Mouse (Mus musculus) frontal cortex, adult (tissue): ENCODE measurements around the gene Tmem170.
"Not testable (repeated sequence)": the region's sequence is repeated elsewhere in the genome, so short reads cannot be mapped to it uniquely, and the experiment has no call there.

Source experiments
- ATAC-seq: cut with Nextera tagmentation; 2 replicates; pipeline ENCODE4 v1.9.2; 2017; ENCODE audit warnings: mild to moderate bottlenecking, moderate library complexity, mixed read lengths; ENCODE audit not compliant: low TSS enrichment

Gene Tmem170

DNA sequence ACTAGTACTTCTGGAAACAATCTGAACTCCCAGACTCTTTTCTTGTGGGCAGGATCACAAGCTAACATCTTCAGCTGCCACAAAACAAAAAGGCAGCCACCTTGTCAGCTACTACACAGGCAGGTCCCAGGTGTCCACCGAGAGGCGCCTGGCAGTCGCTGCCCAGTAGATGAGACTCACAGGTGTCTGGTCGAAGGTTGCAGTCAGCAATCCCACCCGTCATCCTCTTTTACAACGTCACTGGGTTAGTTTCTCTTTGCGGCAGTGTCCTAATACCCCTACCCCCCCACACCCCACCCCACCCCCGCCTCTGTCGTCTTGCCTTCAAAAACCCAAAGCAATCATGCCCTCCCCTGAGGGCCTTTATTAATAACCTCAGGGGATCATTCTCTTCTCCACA is 792 bp downstream of the Tmem170 start:
- ATAC-seq, result no peak

DNA sequence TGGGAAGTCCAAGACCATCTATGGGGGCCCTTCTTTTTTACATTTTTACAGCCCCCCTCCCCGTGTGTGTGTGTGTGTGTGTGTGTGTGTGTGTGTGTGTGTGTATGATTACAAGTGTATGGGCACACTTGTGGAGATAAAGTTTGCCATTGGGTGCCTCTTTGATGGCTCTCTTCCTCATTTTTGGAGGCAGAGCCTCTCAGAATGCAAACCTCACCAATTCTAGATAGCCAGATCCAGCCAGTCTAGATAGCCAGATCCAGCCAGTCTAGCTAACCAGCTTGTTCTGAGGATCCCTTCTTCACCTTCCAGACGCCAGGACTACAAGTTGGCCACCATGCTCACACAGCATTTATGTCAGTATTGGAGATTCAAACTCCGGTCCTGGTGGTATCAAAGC is 5.3 kb downstream of the Tmem170 start:
- ATAC-seq, result no peak

DNA sequence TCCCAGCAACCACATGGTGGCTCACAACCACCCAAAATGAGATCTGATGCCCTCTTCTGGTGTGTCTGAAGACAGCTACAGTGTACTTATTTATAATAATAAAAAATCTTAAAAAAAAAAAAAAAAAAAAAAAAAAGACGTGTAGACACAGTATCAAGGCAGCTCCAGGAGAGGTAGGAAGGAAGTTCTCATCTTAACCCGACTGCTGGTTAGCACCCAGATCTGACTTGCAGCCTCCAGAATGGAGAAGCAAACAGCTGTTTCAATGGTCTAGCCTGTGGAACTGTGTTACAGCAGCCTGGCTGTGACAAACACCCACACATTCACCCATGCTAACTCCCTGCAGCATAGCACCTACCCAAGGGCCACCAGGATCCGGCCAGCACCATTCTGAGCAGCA is 6.2 kb downstream of the Tmem170 start:
- no peak for ATAC-seq

DNA sequence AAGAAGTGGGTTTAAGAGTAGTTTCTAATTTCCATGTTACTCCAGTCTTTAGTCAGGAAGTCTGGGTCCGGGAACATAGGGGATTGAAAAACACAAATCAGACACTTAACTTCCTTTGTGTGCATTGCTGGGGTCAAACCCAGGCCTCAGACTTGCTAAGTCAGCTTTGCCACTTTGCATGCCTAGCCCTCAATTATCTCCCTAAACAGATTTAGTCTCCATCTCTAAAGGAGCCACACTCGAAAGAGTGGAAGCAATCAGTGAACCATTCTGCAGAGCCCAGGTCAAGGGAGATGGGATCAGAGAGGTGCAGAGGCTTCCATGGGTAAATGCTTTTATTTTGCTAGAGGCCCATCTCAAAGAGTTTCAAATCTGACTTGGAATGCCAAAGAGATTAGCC is 7.9 kb downstream of the Tmem170 start:
- no peak for ATAC-seq

DNA sequence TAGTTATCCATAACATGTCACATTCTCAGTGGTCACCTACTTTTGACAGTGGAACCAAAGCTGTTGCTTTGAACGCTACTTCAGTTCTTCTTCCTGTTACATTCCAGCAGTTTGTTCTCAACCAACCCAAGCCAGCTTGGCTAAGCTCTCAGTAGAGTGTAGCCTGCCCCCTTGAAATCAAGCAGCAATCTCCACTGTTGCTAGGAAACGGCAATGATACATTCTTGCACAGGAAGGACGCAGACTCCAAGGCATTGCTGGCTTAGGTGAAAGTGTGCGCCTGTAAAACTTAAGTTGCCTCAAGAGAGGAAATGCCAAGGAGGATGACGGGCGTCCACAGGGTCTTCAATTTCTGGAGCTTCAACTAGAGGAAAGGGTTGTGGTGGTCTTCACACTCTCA is 10.7 kb downstream of the Tmem170 start:
- ATAC-seq, result 0 out of 2 replicates have a peak, but pooled peaks have one; percentile 62

DNA sequence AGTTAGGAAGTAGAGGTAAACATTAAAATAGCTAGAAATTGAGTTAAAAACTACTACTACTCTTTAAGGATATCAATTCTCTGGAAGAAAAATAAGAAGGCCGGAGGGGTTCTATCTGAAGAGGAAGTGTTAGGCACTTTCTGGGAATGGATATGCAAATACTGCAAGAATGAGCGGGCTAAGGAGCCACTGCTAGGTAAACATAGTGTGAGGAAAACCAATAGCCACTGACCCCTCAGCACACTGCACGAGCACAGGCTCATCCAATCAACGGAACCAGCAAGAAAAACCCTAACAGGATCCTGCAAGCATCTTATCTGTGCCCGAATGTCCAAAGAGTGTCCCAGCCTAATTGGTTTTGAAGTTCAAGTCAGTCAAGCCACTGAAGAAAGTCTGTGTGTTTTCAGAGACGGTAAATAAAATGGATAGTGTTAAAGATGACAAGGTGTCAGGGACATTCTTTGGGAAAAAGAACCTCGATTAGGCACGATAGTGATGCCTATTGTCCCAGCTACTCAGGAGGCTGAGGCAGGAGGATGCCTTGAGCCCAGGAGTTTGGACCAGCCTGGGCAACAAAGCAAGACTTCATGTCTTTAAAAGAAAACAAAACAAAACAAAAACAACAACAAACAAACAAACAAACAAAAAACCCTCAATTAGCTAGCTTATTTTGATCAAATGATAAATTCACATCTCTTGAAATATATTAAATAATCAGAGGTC is 11.3 kb downstream of the Tmem170 start:
- ATAC-seq, result no peak

DNA sequence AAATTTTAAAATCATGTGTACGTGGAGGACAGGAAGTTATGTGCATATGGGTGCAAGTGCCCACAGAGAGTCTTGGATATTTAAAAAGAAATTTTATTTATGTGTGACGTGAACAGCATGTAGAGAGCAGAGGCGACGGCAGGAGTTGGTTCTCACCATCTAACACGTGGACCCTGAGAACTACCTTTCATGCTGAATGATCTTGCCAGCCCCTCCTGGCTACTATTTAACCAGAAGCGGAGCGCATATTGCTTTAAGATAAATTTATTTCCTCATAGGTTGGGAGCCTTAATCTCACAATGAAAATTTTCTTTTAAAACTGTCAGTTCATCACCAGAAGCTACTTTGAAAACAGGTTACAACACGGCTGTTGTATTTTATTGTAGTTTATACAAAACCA is 11.9 kb downstream of the Tmem170 start:
- no peak for ATAC-seq

DNA sequence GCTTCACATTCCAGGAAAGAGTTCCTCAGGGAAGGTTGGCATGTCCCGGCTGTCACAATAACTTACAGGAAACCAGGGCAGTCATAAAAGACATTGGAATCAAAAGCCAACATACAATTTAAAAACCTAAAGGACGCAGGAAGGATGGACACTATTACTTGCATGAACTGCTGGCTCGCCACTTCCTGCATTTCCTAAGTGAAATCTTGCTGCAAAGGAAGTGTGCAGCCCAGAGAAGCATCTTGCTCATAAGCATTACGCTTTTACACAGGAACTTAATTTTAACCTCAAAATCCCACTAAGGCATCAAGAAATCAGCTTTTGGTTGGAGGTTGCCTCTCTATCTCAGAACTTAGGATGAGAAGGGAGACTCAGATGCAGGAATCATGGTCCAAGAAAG is 13.3 kb downstream of the Tmem170 start:
- no peak for ATAC-seq

DNA sequence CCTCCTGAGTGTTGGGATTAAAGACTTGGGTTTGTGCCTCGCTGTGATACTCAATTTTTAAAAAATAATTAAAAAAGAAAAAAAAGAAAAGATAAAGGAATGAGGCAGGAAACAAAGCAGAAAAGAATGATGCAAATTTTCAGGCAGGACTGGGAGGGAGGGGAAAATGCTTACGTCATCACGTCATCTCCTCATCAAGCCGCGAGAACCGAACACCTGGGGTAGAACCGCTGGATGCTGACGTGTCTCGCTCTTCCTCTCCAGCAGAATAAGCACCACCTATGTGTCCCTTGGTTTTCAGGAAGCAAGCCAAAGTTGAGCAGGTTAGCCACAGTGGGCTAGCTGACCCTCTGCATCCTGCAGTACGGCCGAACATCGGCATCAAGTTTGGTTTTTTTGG is 20.6 kb downstream of the Tmem170 start:
- ATAC-seq, result no peak

DNA sequence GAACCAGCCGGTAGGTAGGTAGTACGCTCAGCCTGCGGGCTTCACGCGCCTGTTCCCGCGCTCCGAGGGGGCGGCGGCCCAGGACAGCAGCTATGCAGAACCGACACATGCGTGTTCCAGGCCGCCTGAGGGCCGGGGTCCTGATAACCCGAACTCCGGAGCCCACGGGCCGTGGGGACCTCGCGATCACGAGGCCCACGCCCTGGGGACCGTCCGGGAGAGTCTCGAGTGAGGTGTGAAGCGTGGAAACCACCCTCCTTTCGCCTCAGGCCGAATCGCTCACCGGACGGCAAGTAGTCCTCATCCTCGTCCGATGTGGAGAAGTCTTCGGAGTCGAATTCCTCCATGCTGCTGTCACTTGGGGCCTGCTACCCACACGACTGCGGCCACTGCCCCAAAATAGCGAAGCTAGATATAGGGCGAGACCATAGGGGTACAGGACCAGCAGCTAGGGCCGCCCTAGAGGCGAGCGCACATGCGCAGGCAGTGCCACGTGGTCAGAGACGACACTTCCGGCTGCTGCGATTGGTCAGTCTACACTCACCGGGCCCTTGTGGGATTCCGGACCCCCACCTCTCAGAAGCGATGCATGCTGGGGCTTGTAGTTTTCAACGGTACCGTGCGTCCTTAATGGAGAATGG is 22.6 kb downstream of the Tmem170 start, which contains the start of gene Cfdp1:
Gene Cfdp1 (minus strand): TSS at position 431 of the 641 bp plus-strand sequence.
- peak; percentile 100 for ATAC-seq

DNA sequence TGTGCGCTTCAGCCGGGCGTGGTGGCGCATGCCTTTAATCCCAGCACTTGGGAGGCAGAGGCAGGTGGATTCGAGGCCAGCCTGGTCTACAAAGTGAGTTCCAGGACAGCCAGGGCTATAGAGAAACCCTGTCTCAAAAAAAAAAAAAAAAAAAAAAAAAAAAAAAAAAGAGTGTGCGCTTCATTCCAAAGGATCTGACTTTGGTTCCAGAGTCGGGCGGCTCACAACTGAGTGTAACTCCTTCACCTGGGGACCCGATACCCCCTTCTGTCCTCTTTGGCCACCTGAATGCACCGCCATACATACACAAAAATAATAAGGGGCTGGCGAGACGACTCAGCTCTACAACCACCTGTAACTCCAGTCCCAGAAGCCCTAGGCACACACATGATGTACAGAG is 23.3 kb downstream of the Tmem170 start:
- not testable (repeated sequence) for ATAC-seq

DNA sequence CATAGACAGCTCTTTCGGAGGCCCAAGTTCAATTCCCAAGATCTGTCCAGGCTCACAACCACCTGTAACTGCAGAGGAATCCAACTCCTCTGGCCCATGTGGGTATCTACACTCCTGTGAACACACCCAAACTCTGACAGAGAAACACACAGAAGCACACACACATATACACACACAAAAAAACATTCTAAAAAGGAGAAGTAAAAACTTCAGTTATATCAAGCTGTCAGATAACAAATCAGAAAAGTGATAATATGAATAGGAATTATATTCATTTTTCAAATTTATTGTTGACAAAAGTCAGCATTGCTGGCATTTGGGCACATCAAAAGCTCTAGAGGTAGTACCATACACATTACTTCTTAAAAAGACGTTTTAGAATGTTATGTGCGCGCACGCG is 29.8 kb downstream of the Tmem170 start:
- no peak for ATAC-seq

DNA sequence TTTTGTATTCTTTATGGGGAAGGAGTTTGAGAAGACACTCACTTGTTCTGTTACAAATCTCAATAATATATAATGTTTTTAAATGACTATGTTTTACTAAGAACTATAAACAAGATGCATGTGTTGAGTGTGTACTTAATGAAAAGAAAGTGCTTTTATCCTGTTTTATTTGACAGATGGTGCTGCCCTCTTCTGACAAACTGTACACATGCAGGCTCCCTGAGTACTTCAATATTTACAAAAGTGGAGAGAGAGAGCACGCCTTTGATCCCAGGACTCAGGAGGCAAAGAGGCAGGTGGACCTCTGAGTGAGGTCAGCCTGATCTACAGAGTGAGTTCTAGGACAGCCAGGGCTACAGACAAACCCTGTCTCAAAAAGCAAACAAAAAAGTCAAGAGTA is 41.0 kb downstream of the Tmem170 start:
- peak; percentile 81; the same call in 1 of the 2 replicates for ATAC-seq

DNA sequence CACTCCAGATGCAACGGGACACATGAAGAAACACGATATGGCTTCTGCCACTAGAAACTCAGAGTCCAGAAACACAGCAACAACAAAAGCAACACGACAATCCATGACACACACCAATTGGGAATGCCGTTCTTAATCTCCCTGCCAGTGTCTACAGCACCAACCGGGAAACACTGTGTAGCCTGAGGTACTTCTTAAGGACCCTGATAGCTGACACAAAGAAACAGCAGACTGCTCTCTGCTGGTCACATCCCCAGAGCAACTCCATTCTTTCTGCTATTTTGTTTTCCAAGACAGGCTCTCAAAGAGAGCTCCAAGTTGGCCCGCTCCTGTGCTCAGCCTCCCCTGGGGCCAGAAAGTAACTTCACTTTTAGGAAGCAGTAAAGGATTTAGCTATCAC is 42.5 kb downstream of the Tmem170 start:
- no peak for ATAC-seq

DNA sequence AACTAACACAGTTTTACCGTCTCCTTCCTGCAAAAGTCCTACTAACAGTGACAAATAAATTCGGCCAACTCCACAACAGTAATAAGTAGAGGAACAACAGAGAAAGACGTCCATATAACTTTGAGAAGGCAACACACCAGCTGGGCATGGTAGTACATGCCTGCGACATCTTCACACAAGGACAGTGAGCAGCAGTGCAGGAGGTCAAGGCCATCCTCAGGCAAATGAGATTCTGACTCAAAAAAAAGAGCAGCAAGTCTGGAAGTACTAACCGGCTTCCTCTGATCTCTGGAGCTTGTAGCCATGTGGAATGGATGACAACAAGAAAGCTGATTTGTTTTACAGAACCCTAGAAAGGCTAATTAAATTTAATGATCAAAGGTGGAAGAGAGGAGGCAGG is 43.6 kb downstream of the Tmem170 start:
- ATAC-seq, result no peak

DNA sequence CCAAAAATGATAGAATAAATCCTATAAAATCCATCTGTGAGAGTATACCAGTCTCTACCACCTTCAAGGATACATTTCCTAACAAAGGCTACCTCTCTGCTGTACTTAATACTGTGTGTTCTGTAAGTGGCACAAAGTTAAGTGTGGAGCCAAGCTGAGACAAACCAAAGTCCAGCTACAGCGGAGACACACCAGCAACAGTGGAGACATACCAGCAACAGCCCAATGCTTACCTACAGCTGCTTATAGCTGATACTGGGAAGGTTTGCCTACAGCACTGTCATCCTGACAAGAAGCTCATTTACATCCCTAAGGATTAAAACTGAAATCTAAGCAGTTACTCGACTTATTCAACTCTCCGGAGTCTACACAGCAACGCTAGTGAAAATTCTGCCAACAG is 44.6 kb downstream of the Tmem170 start:
- no peak for ATAC-seq

DNA sequence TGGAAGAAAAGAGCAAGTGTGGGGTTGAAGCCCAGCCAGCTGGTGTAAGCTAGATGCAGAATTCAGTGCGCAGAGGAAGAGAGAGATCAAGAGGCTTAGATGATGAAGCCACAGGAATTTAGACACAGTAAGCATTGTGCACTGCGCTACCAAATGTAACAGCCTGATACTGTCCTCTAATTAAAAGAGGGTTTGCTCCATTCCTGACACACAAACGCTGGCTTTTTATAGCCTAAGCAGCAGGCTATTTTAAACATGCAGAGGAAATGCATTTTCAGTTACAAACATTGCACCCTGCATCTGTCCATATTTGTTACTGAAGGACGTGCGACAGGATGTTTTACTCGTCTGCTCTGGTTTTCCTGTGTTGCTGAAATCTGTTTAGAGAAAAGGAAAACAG is 48.0 kb downstream of the Tmem170 start:
- peak; percentile 79 for ATAC-seq

DNA sequence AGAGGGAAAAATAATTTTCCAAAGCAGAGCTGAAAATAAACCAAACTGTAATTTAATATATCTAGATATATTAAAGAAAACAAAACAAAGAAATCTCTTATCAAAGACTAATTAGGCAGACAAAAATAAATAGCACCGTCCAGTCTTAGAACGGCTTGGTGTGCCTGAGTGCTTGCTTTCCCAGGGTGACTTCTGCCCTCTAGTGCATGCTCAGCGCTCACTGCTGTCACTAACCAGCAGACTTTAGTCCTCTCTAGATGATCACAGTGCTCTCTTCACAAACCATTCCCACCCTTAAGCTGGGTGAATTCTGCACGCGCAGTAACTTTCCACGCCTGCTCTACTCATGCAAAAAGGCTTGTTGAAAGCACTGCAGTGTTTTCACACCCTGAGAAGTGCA is 51.3 kb downstream of the Tmem170 start:
- no peak for ATAC-seq

DNA sequence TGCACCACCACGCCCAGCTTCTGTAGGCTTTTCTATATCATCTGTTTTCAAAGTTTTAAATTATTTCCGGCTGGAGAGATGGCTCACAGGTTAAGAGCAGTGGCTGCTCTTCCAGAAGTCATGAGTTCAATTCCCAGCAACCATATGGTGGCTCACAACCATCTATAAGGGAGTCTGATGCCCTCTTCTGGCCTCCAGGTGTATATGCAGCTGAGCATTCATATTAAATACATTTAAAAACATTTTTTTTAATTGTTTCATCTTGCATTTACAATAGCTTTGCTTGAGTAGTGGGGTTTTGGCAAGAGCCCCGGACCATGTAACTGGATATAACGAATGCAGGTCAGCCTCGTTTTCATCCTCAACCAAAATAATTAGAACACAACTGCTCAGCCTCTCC is 52.2 kb downstream of the Tmem170 start:
- ATAC-seq, result no peak

DNA sequence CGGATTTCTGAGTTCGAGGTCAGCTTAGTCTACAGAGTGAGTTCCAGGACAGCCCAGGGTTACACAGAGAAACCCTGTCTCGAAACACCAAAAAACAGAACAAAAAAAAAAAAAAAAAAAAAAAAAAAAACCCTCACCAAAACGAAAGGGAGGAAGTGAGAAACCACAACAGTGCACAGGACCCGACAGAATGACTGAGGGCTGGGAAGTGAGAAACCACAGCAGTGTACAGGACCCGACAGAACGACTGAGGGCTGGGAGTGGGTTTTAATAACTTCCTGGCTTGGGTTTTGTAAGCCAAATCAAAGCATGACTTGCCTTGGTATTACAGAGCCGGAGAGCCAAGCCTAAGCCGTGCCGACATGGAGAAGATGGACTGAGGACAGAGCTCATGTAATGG is 55.4 kb downstream of the Tmem170 start:
- no peak for ATAC-seq

DNA sequence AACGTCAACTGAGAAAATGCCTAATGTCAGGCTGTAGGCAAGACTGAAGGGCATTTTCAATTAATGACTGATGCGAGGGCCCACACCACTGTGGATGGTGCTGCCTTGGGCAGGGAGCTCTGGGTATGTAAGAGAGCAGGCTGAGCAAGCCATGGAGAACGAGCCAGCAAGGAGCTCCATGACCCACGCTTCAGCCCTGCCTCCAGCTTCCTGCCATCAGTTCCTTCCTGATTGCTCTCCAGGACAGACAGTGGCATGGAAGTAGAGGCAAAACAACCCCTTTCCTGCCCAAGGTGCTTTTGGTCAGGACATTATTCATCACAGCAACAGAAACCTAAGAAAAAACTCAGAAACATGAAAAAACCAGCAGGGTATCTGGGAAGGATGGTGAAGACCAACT is 55.9 kb downstream of the Tmem170 start:
- no peak for ATAC-seq

DNA sequence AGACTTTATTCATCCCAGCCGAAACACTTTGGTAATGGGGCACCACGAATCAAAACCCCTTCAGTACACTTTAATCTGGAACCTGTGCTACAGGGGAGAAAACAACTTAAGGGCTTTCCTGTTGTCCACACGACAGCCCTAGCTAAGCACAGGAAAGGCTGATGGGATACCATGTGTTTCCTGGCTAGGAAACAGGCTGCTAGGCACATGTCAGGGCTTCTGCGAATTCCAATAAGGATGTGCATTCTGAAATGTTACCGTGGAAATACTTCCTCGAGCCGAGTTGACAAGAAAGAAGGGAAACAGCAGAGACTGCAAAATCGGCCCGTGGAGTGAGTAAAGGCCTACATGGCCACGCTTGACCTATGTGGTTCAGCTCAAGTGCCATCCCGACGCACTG is 56.5 kb downstream of the Tmem170 start:
- ATAC-seq, result no peak

DNA sequence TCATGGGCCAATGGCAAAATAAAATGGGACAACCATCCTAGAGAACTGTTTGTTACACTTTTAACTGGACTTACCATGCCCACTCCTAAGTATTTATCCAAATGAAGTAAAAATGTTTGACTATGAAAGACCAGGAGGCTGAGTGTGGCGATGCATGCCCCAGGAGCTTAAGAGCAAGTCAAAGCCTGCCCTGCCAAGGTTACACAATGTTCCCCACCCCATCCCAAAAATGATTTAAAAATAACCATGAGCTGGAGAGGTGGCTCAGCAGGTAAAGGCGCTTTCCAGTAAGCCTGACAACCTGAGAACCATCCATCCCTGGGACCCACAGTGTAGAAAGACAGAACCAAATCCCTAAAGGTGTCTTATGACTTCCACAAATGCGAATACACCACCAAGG is 58.0 kb downstream of the Tmem170 start:
- ATAC-seq, result no peak

DNA sequence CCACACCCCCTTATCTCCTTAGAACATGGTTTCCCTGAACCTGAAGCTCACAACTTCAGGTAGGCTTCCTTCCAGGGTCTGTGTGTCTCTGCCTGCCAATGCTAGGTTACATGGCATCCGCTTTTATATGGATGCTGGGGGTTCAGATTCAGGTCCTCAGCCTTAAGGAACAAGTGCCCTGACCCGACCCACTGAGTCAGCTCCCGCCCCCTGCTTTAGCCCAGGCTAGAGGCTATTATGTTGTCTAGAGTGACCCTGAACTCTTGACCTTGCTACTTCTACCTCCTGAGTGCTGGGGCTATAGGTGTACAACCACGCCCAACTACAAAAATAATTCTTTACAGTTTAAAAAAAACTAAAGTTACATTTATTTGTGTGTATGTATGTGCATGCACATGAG is 61.5 kb downstream of the Tmem170 start:
- ATAC-seq, result no peak
